Mouse (Mus musculus): Measurements from ENCODE around the gene Sp9. TPM values are rescaled to one million over a fixed set of nuclear protein-coding genes. Genes with fewer than 3 reads are reported as not detected.

The Sp9 gene
- polyA plus RNA-seq, 1 experiment, result not detected

- Histone ChIP-seq H3K4me1 (ENCODE audit: control insufficient read depth, insufficient read depth, low read length) (no peaks in the 10 kb centered on the region), H3K4me3 (replicated peaks; ENCODE audit: extremely low read depth, low read depth, low read length) (no peak overlapping the region)
- no peak for TF ChIP-seq POLR2A (IDR thresholded peaks at IDR 0.05; ENCODE audit: borderline replicate concordance, extremely low read depth, low read depth, low read length)
- no peak for TF ChIP-seq CTCF (IDR thresholded peaks at IDR 0.05; ENCODE audit: insufficient read depth, low read length)
- no peak for DNase-seq
- 83% methylated on average over 5 of the region's 5 CpGs for WGBS
Observed at GRCm38 (mm10) chr2:73325871-73326270, 54.1 kb downstream of the Sp9 start.

Other genes starting within 250 kb of the Sp9 start
- 2.4 and 5.3 TPM in 2 replicates for gene Ola1, start 53.0 kb upstream of the Sp9 start, polyA plus RNA-seq (2012; rRNA removed)
- gene Scrn3, start 40.7 kb downstream of the Sp9 start, polyA plus RNA-seq (2012; rRNA removed), result 5.5 and 8.9 TPM in 2 replicates
- 2.1 and 4.3 TPM in 2 replicates for gene Cir1, start 40.8 kb downstream of the Sp9 start, polyA plus RNA-seq (2012; rRNA removed)
- 16.4 and 20.8 TPM in 2 replicates for gene Gpr155, start 114.6 kb downstream of the Sp9 start, polyA plus RNA-seq (2012; rRNA removed)